Mouse (Mus musculus): ENCODE results near the gene Afap1. TPM values are rescaled to one million over a fixed set of nuclear protein-coding genes. Genes with fewer than 3 reads are reported as not detected.
A peak's percentile ranks its signal among the peaks of the same experiment; 100 is the strongest.

The Afap1 gene
- polyA plus RNA-seq, 1 experiment = 12.4 TPM

DNA sequence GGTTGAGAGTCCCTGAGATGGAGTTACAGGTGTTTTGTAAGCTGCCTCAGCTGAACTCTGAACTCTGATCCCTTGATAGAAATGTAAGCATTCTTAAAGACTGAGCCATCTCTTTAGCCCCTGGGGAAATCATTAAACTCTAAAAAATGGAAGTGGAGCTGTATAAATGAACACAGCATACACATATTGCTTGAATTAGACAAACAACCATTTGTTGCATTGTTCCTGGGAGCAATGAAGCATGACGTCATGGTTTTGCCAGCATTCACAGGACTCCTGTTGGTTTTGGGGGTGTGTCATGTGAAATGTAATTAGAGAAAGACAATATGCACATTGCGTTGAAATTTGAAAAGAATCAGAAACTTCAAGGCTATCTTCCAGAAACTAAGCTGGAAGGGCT is 3.5 kb upstream of the Afap1 start:
- H3K79me2 ChIP-seq (ENCODE audit: control insufficient read depth, insufficient read depth) = peaks cover 13% of the 10 kb centered on the region
- H3K27me3 ChIP-seq (ENCODE audit: control insufficient read depth, insufficient read depth, insufficient read length) = no peaks in the 10 kb centered on the region
- H3K36me3 ChIP-seq (ENCODE audit: control insufficient read depth, insufficient read depth) = no peaks in the 10 kb centered on the region
- H3K4me2 ChIP-seq (ENCODE audit: low read depth) = no peak overlapping the region
- no peak overlapping the region for H3K4me3 ChIP-seq
- TF ChIP-seq CEBPB (IDR thresholded peaks at IDR 0.05; ENCODE audit: insufficient read depth, poor library complexity, severe bottlenecking) (no peak), POLR2A (IDR thresholded peaks at IDR 0.05; ENCODE audit: insufficient read length, low read depth) (no peak), E2F4 (IDR thresholded peaks at IDR 0.05; ENCODE audit: insufficient read depth) (no peak), TCF3 (IDR thresholded peaks at IDR 0.05; ENCODE audit: insufficient read length, low read depth) (no peak), POLR2AphosphoS2 (IDR thresholded peaks at IDR 0.05; ENCODE audit: insufficient read length, low read depth) (no peak), MYOD1 (IDR thresholded peaks at IDR 0.05; ENCODE audit: control insufficient read depth in 1 of 3, insufficient read length in 2 of 3, low read depth in 2 of 3) (no peak), MAX (IDR thresholded peaks at IDR 0.05; ENCODE audit: low read depth) (no peak), REST (IDR thresholded peaks at IDR 0.05; ENCODE audit: insufficient read depth, insufficient read length) (no peak), USF1 (IDR thresholded peaks at IDR 0.05; ENCODE audit: low read depth) (no peak), MYOG (IDR thresholded peaks at IDR 0.05; ENCODE audit: control insufficient read depth in 1 of 3, insufficient read depth in 1 of 3, insufficient read length in 2 of 3, low read depth in 2 of 3) (no peak), TCF12 (IDR thresholded peaks at IDR 0.05; ENCODE audit: insufficient read depth, poor library complexity, severe bottlenecking) (no peak), SRF (IDR thresholded peaks at IDR 0.05; ENCODE audit: control insufficient read depth, insufficient read length, low read depth) (no peak)
- no peak overlapping the region for H3ac ChIP-seq (ENCODE audit: control insufficient read depth, insufficient read length)

- Histone ChIP-seq H3K36me3 (ENCODE audit: control insufficient read depth, insufficient read depth) (no peaks in the 10 kb centered on the region), H3K27me3 (ENCODE audit: control insufficient read depth, insufficient read depth, insufficient read length) (no peaks in the 10 kb centered on the region), H3K79me2 (ENCODE audit: control insufficient read depth, insufficient read depth) (peaks cover 29% of the 10 kb centered on the region), H3ac (ENCODE audit: control insufficient read depth, insufficient read length) (no peak overlapping the region), H3K4me2 (ENCODE audit: low read depth) (no peak overlapping the region), H3K4me3 (no peak overlapping the region)
- TF ChIP-seq POLR2AphosphoS2 (IDR thresholded peaks at IDR 0.05; ENCODE audit: insufficient read length, low read depth) = no peak
- no peak for TF ChIP-seq REST (IDR thresholded peaks at IDR 0.05; ENCODE audit: insufficient read depth, insufficient read length)
- no peak for TF ChIP-seq SRF (IDR thresholded peaks at IDR 0.05; ENCODE audit: control insufficient read depth, insufficient read length, low read depth)
- TF ChIP-seq CEBPB (IDR thresholded peaks at IDR 0.05; ENCODE audit: insufficient read depth, poor library complexity, severe bottlenecking) = no peak
- TF ChIP-seq TCF3 (IDR thresholded peaks at IDR 0.05; ENCODE audit: insufficient read length, low read depth) = no peak
- TF ChIP-seq MYOG (IDR thresholded peaks at IDR 0.05; ENCODE audit: control insufficient read depth in 1 of 3, insufficient read depth in 1 of 3, insufficient read length in 2 of 3, low read depth in 2 of 3) = no peak
- no peak for TF ChIP-seq MAX (IDR thresholded peaks at IDR 0.05; ENCODE audit: low read depth)
- no peak for TF ChIP-seq E2F4 (IDR thresholded peaks at IDR 0.05; ENCODE audit: insufficient read depth)
- no peak for TF ChIP-seq POLR2A (IDR thresholded peaks at IDR 0.05; ENCODE audit: insufficient read length, low read depth)
- TF ChIP-seq USF1 (IDR thresholded peaks at IDR 0.05; ENCODE audit: low read depth) = no peak
- no peak for TF ChIP-seq TCF12 (IDR thresholded peaks at IDR 0.05; ENCODE audit: insufficient read depth, poor library complexity, severe bottlenecking)
- no peak for TF ChIP-seq MYOD1 (IDR thresholded peaks at IDR 0.05; ENCODE audit: control insufficient read depth in 1 of 3, insufficient read length in 2 of 3, low read depth in 2 of 3)
Observed at GRCm38 (mm10) chr5:35890985-35891730, 2.0 kb upstream of the Afap1 start.

DNA sequence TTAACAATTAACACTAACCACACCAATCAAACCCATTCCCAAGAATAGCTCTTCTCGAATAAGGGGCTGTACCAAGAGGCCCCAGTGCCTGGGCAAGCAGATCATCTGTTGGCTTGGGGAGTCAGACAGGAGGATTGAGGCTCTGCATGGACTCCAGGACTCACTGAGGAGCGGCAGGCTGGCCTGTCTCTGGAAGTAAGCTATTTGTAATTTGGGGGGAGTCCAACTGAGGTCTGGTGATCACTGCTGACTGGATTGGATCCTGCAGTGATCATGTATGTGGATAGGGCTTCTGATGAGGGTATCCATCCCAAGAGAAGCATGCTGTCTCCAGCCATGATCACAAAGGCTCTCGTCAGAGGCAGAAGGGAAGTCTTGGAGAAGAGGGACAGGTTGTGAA is 756 bp upstream of the Afap1 start:
- TF ChIP-seq E2F4 (IDR thresholded peaks at IDR 0.05; ENCODE audit: insufficient read depth) (no peak), MYOD1 (IDR thresholded peaks at IDR 0.05; ENCODE audit: control insufficient read depth in 1 of 3, insufficient read length in 2 of 3, low read depth in 2 of 3) (no peak)
- H3K4me3 ChIP-seq = peak overlapping the region; percentile 99
- H3K27me3 ChIP-seq (ENCODE audit: control insufficient read depth, insufficient read depth, insufficient read length) = no peaks in the 10 kb centered on the region
- no peak overlapping the region for H3ac ChIP-seq (ENCODE audit: control insufficient read depth, insufficient read length)
- H3K79me2 ChIP-seq (ENCODE audit: control insufficient read depth, insufficient read depth) = peaks cover 41% of the 10 kb centered on the region
- H3K4me2 ChIP-seq (ENCODE audit: low read depth) = peak overlapping the region; percentile 81
- no peaks in the 10 kb centered on the region for H3K36me3 ChIP-seq (ENCODE audit: control insufficient read depth, insufficient read depth)

DNA sequence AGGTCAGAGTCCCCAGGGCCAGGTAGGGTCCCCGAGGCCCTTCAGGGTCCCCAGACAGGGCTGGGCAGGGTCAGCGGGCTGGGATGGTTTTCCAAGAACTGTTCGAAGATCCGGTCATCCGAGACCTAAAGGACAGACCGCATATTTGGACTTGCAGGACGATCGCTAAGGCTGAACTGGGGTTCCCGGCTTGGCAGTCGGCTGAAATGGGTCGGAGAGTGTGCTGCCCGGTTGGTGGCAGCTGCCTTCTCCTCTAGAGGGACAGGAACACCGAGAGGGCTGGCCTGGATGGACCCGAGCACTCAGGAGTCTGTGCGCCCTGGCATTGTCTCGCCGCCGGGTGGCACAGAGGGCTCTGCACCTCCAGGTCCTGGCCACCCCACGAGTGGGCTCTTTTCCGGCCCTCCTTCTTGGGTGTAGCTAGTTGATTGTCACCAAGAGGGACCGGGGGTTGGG is 714 bp downstream of the Afap1 start:
- H3K27me3 ChIP-seq (ENCODE audit: control insufficient read depth, insufficient read depth, insufficient read length) = no peaks in the 10 kb centered on the region
- H3ac ChIP-seq (ENCODE audit: control insufficient read depth, insufficient read length) = peak overlapping the region; percentile 86
- H3K4me3 ChIP-seq = peak overlapping the region; percentile 99
- peak overlapping the region; percentile 84 for H3K4me2 ChIP-seq (ENCODE audit: low read depth)
- no peaks in the 10 kb centered on the region for H3K36me3 ChIP-seq (ENCODE audit: control insufficient read depth, insufficient read depth)
- H3K79me2 ChIP-seq (ENCODE audit: control insufficient read depth, insufficient read depth) = peaks cover 55% of the 10 kb centered on the region
- TF ChIP-seq MAX (IDR thresholded peaks at IDR 0.05; ENCODE audit: low read depth) = no peak
- TF ChIP-seq MYOD1 (IDR thresholded peaks at IDR 0.05; ENCODE audit: control insufficient read depth in 1 of 3, insufficient read length in 2 of 3, low read depth in 2 of 3) = peak in 1 of 3 experiments; percentile 25

GRCm38 (mm10) chr5:35894295-35895047 is 1.4 kb downstream of the Afap1 start:
- peak overlapping the region; percentile 84 for H3K4me2 ChIP-seq (ENCODE audit: low read depth)
- H3K79me2 ChIP-seq (ENCODE audit: control insufficient read depth, insufficient read depth) = peaks cover 62% of the 10 kb centered on the region
- peak overlapping the region; percentile 86 for H3ac ChIP-seq (ENCODE audit: control insufficient read depth, insufficient read length)
- no peak for TF ChIP-seq MAX (IDR thresholded peaks at IDR 0.05; ENCODE audit: low read depth)
- no peaks in the 10 kb centered on the region for H3K36me3 ChIP-seq (ENCODE audit: control insufficient read depth, insufficient read depth)
- H3K27me3 ChIP-seq (ENCODE audit: control insufficient read depth, insufficient read depth, insufficient read length) = no peaks in the 10 kb centered on the region
- peak overlapping the region; percentile 99 for H3K4me3 ChIP-seq
